Mouse (Mus musculus) R1 (cell line): ENCODE data around the gene Hacd2.
A peak's percentile ranks its signal among the peaks of the same experiment; 100 is the strongest.

ENCODE experiments used
- DNase-seq: peaks from one replicate; pipeline ENCODE4 v3.0.0-alpha.2; 2018; ENCODE audit warnings: low read depth, low spot score

Hacd2 gene

DNA sequence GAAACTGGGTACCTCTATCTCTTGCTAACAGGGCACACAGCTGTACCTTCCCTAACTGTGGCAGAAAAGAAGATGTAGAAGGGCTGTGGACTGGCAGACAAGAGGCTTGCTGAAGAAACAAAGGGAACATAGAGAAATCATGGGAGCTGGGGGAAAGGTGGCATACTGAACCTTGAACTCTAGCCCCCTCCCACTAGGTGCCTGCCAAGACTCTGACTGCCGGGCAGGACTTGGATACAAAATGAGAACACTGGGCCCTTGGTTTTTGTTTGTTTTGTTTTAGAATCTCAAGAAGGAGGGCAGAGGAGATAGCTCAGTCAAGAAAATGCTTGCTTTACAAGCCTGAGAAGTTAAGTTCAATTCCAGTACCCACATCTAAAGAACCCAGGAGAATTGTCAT, 14.9 kb upstream of the Hacd2 start:
- DNase-seq = no peak

DNA sequence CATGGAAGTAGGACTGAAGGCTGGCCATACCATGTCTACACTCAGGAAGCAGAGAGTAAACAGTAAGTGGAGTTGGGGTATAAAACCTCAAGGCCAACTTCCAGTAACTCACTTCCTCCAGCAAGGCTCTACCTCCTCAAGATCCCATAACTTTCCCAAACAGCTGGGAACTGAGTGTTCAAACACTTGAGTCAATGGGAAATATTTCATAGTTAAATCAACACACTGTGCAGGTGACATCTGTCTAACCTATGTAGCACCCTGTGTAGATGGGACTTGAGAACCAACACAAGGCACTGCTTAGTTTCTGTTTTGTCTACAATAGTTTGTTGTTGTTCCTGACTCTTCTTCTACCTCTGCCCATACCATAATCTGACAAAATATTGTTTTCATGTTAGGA, 13.8 kb upstream of the Hacd2 start:
- DNase-seq = no peak

DNA sequence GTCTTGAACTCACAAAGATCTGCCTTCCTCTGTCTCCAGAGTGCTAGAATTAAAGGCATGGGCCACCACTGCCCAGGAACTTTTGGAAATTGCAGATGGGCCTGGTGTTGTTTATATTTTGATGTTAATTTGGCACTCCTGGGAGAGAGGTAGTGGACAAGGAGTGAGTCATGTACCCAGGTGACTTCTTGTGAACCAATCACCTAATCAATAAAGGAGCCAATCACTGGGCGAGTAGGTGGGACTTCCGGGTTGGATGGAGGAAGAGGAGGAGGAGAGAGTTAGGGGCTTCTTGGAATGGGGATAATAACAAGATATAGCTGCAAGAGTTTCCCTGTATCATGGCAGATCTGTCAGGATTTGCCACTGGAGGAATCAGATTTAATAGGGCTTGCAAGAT, 8.7 kb upstream of the Hacd2 start:
- peak; percentile 93 for DNase-seq

DNA sequence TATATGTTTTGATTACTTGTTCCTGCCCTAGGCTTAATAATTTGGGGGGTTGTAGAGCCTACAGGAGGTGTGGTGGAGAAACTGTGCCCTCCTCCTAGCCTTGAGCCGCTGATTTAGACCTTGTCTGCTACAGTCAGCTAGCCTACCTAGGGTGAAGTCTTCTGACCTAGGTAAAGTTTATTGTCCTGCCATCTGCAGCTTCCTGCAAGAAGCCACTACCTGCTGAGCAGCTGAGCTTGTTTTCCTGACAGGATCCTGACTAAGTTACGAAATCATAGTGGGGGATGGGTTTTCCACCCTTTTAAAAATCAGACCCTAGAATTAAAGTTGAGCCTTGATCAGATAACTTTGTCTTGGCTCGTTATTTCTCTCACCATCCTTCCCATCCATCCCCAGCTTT, 5.7 kb upstream of the Hacd2 start:
- peak; percentile 90 for DNase-seq

DNA sequence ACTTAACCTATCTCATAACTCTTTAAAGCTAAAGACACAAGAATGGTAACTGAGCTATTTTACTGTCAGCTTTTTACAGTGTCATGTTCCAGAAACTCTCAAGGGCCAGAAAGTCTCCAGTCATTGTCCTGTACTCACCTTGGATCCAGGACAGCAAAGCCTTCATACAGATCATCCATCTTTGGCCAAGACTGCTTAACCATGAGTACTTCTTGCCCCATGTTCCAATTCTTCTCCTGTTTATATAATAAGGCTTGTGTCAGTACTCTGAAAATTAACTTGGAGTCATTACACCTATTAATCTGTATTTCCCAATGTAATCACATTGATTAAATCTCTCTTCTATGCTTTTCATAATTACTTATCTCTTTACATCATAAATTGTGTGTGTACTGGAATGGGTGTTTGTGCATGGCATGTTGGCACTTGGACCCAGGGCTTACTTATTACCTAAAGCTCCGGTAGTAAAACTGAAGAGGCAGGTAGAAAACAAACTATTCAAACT, 3.7 kb upstream of the Hacd2 start:
- DNase-seq = no peak

DNA sequence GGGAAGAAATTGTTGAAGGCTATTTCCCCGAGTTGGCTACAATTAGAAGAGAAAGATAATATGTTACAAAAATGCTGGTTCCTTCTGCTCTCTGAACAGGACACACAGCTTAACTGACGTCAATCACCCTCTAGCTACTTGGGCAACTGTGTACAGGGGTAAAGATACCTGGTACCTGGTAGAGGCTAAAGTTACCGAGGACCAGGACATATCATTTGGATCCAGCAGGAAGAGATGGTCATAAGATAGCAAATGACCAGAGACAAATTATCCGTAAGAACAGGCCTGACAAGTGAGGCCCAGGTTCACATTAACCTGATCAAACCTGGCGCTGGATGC, 356 bp upstream of the Hacd2 start:
- DNase-seq = no peak

DNA sequence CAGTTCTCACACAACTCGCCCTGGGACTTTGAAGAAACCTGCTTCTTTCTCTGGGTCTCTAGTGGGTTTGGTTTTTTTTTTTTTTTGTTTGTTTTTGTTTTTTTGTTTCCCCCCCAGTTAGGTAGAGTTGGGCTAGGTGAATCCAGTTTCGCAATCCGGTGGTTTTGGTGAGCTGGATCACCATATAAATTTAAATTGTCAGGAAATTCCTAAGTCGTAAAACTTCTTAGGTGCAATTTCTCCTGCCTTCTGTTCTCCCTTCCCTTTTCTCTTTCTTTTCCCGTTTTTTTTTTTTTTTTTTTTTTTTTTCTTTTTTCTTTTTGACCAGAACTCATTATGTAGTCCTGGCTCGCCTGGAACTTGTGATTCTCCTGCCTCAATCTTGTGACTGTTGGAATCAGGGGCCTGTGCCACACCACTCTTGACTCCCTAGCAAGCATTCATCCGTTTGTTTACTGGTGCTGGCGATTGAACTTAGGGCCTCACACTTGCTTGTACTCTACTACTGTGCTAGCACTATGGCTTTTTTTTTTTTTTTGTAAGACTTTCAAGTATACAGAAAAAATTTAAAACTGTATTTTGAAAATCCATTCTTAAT, 1.0 kb downstream of the Hacd2 start:
- no peak for DNase-seq

DNA sequence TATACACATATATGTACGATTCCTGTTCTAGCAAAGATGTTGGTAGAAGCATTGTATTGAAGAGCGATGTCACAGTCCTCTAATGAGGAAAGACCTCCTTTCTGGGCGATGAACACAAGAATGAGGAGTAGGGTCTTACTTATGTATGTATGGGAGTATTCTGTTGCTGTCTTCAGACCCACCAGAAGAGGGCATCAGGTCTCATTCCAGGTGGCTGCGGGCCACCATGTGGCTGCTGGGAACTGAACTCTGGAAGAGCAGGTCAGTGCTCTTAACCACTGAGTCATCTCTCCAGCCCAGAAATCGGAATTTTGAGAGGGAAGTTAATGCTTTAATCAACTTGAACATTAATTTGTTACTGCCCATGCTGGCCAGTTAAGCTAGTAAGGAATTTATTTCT, 2.1 kb downstream of the Hacd2 start:
- peak; percentile 90 for DNase-seq

DNA sequence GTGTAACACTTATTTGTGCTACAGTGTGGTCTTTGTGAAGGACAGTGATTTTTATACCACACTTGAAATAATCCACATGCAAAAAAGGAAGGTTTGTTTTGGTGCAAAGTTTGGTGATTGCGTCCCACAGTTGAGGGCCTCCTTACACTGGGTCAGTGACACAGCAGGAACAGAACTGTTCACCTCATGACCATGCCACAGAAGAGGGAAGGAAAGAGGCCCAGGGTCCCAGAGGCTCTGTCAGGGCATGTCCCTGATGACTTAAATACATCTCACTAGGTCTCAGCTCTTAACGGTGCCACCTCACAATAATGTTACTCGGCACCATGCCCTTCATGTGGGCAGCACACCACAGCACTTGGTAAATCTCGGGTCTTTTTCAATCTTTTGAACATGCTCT, 3.1 kb downstream of the Hacd2 start:
- DNase-seq = no peak

DNA sequence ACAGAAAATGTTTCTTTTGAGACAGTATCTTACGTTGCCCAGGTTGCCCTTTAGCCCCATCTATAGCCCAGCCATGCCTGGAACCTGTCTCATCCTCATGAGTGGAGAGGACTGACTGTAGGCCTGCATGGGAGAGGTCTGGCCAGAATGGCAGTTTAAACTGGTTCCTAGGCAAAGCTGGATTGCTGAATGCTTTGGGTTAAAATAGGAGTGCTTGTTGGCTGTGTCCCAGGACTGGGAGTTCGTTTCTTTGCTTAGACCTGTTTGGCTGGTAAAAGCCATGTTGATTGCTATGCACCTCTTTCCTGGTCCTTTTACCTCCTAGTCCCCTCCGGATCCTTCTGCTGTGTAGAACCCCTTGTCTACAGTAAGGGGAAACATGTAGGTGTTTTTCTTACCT, 11.0 kb downstream of the Hacd2 start:
- DNase-seq = no peak

DNA sequence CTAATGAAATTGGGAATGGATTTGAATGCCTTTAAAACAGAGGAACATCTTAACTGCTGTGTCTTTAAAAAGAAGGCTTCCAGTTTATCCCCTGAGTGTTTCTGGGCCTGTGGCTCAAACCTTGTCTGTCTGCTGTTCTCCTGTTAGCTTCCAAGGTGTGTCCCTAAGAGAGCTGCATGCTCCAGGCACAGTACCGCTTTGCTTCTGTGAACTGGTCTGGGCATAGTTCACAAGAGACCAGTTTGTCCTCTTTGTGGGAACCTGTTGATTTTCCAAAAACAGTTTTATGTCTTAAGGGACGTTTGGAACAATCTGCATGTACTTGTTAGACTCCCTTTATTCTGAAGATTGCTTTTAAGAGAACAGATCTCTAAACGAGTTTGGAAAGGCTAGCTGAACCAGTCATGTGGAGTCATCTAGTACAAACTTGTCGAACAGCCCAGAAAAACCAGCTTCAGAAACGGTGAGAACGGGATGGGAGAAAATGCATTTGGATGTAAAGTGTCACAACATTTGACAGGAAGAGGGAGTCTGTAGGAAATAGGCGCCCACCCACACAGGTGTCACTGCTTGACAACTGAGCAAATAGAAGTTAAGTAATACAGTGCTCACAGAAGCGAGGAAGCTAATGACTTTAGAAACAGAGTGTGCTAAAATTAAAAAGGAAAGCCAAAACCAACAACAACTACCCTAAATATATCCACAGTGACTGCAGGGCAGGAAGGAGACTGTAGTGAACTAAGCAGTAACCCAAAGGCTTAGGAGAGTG, 11.8 kb downstream of the Hacd2 start:
- no peak for DNase-seq

DNA sequence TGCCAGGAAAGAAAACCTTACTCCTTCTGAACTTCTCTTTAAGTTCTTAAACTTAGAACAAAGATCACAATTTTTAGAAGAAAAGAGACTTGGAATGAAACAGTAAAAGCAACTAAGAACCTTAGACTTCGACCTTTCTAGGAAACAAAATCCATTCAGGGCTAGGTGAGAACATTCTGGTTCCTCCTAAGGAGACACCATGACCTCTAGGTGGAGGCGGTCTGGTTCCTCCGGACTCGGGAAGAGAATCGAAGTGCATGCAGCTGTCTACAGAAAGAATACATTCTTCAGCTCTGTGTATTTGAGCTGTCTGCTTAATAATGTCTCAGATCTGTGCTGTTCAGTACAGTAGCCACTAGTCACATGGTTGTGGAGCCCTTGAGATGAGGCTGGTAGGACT, 12.7 kb downstream of the Hacd2 start:
- DNase-seq = no peak

DNA sequence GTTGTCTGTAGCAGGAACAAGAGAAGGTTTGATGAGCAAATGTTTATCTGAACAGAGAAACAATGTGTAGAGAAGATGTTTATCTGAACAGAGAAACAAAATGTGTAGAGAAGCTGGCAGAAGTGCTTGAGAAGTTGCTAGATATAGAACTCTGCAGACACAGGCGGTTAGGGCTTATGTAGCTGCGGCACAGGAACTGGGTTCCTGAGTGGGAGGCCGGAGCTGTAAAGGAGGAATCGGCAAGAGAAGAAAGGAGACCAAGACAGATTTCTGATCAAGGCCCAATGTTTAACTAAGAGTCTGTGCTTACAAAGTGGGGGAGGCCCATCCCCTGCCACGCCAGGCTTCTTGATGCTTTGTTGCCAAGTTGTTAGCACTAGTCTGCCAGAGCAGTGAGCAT, 14.5 kb downstream of the Hacd2 start:
- DNase-seq = no peak

DNA sequence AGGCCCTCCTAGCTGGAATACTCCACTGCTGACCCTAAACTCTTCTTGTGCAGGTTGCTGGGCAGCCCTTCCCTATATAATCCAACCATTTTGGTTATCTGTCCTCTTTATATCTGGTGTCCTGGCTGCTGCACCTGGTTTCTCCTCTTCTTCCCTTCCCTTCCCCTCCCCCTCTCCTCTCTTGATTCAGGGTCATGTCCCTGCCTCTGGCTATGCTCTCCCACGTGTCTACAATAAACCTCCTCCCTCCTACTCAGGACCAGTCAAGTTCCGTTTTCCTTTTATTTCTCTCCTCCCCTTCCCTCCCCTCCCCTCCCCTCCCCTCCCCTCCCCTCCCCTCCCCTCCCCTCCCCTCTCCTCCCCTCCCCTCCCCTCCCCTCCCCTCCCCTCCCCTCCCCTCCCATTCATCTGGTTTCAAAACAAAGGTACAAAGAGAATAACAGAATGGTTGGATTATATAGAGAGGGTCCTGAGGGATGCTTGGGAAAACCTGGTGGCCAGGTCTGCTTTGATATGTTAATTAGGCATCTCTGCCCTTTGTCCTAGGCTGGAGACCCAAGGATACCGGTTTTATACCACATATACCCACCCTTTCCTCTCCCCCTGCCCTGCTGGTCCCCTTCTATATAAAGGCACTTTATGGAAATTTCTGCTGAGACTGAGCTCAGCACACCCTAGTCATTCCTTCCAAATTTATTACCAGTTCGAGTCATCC, 16.3 kb downstream of the Hacd2 start:
- peak; percentile 89 for DNase-seq

DNA sequence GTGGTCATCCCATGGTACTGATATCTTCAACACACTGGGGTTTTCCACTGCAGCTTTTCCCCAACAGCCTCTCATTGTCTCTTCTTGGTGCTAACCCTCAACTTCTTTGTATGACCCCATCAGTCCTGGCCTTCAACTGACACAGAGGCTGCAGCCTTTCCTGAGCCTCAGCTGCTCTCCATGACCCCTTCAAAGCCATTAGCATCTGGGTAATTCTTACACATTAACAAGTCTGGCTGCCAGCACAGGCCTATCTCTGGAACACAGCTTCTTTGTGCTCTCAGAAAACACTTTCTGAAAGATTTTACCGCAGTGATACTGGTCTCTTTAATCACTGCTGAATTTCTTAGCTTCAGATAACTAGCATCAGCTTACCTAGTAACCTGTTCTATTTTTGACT, 17.9 kb downstream of the Hacd2 start:
- DNase-seq = no peak

DNA sequence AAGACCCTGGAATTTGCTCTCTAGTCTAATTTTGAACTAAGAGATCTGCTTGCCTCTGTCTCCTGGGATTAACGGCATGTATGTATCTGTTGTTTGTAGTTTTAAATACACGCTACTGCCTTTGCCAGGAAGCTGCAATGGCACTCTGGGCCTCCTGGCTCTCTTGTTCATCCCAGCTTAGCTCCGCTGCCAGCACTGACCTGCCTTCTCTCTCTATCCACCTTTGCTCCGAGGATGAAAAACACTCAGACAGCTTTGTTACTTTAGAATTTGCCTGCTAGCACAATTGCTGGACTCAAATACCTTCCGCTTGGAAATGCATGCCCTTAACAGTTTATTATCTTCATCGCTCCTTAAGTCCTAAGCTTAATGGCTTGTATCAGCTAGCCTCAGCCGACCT, 18.8 kb downstream of the Hacd2 start:
- DNase-seq = no peak

DNA sequence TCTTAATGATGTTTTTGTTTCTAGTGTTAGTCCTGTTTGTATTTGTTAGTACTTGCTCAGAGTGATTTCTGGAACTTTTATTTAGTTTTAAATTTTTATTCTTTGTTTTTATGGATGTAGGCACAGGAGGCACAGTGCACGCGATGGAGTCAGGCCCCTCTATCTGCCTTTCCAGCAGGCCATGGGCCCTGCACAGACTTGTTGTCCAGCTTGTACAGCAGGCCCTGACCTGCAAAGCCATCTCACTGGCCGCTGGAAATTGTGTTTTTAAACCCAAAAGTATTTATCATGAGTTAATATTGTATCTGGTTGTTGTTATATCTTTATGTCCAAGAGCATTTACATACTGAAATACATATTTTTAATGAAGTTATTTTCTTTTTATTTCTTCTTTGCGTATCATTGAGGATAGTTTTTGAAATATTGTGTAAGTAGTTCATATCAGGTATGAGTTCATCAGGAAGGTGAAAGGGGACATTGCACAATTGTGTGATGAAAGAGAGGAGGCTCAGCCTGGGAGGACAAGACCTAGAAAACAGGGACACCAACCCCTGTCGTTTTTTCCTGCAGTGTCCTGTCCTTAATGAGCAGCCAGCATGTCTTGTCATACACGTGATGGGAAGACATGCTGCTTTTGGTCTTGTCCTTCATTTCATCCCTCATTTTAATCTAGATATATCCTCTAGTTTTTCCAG, 24.0 kb downstream of the Hacd2 start:
- DNase-seq = no peak

DNA sequence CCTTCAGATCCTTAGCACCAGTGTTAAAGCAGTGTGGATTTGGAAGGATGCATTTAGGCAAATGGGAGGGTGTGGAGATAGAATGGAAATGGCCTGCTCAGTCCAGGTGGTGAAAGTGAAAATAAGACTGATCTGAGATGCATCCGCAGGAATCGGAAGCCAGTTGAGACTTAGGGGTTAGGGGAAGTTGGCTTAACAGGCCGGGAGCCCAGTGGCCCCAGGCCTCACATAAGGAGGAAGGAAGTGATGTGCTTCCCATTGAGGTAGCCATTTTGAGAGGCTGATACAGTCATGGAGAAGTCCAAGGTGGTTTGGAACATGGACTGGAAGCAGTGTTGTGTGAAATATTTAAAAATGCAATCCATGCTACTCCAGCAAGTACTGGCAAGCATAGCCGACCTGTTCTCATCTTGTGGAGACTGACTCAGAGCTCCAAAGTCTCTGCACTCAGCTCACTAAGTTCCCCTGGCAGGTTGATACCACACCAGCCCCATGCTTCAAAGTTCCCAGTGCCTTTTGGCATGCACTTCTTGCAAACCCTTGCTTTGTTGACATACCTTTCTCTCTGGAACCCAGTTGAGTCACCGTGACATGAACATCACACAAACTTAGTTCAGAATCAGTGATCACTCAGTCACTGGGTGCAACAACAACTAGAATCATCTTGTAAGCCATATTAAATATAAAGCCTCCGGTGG, 25.2 kb downstream of the Hacd2 start:
- no peak for DNase-seq

DNA sequence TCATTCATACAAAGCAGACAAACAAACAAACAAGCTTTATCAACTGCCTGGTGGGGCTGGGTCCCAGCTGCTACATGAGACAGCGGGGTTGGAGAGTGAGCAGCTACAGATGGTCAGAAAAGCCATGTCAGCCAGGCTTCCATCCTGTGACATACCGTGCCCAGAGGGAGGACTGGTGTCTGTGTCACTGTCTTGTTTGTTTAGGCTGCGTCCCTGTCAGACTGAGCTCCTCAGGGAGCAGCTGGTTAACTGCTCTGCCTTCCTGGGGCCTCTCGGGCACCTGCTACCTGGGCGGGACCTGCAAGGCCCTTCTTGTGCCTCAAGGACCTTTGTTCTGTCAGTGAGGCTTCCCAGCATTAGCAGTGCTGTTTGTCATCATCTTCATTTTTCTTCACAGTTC, 28.8 kb downstream of the Hacd2 start:
- DNase-seq = no peak

DNA sequence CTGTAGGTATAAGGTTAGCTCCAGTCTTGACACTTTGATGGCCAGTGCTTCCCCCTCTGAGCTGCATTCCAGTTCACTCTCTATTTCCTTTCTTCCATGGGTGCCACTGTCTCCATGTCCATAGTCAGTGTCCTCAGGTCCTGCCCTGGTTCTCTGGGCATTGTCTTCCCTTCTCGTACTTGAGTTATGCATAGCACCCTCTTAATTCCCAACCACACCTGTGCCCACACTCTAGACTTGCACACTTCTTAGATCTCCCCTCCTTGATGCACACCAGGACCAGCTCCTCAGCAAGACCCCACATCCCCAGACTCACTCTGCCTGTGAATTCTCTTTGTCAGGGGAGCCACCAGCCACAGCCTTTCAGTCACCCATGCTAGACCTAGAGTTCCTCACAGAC, 30.0 kb downstream of the Hacd2 start:
- no peak for DNase-seq

DNA sequence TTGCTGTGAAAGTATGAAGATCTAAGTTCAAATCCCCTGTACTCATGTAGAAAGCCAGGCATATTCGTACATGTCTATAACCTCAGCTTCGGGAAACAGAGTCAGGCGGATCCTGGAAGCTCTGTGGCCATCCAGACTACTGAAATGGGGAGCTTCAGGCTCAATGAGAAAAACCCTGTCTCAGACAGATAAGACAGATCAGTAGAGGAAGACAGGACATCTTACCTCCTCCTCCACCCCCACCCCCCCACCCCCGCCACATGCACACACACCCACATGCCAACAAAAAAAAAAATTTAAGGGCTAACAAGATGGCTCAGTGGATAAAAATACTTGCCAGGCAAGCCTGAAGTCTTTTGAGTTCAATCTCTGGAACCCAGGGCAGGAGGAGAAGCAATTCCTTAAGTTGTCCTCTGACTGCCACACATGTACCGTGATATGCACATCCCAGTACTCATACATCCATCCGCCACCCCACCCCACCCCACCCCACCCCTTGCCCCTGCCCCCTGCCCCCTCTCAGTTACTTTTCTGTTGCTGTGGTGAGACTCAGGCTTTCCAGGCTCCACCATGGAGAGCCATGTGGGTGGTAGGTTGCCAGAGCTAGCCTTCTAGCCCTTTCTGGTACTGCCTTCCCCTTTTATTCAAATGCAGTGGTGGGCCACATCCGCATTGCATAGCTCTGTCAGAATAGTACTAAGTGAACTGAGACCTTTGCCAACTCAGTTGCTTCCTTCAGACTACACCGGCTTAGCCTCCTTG, 32.4 kb downstream of the Hacd2 start:
- no peak for DNase-seq
